Mouse (Mus musculus) ovary, adult 18-20 months (tissue): ENCODE measurements around the gene Vmn1r175.
"Not testable (repeated sequence)": the region's sequence is repeated elsewhere in the genome, so short reads cannot be mapped to it uniquely, and the experiment has no call there.

ENCODE experiments used
- DNase-seq: peaks from one replicate; pipeline ENCODE4 v3.0.0; 2022; ENCODE audit warnings: low spot score, mixed read lengths

The Vmn1r175 gene

DNA sequence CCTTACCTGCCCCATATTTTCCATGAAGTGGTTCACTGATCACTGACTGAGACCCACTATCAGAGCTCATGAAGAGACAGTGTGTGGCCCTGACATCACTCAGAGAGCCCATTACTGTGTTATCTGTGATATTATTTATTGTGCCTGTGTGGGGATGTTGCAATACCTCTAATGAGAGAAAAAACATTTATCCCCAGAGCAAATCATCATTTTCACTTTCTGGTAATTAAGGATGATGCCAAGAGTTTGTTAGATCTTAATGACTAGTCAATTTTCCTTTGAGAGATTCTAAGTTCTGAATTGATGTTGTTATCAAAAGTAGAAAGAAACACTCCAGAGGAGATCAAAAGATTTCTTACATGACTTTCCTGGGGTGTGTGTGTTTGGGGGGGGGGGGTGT, at the start of gene Vmn1r175:
Vmn1r175 (minus strand) TSS at position 101 of the 400 bp plus-strand sequence.
- DNase-seq = not testable (repeated sequence)

GRCm38 (mm10) chr7:23837272-23837671, 26.8 kb upstream of the Vmn1r175 start, which contains the start of gene Vmn1r176:
Gene Vmn1r176, minus strand, starts transcription at chr7:23837372.
- not testable (repeated sequence) for DNase-seq

GRCm38 (mm10) chr7:23784526-23784925, 25.9 kb downstream of the Vmn1r175 start:
- DNase-seq = no peak
